Comparison of ENCODE assay signal across 8 mouse cellular contexts in genomic region chr8:87939308-87939936, GRCm38 (mm10). TPM values are rescaled to one million over a fixed set of nuclear protein-coding genes. Genes with fewer than 3 reads are reported as not detected.
DNase-seq lines count a peak whose midpoint lies in the region; ATAC-seq and TF ChIP-seq lines count a peak whose summit lies in the region.
"Had no signal": no experiment of that assay in that cellular context is flagged by ENCODE, and none has a peak within 500 bp of the region (broad histone marks: within the 10 kb centered on the region; RNA-seq: fewer than 3 reads in every experiment).

No protein-coding gene starts in this region.

- no peak for DNase-seq in liver, postnatal 0 days
- no peak for DNase-seq in intestine, embryonic 14.5 days (ENCODE audit: low spot score)
- DNase-seq in cerebellum, postnatal 36 days, result no peak
- no peak for DNase-seq in kidney, postnatal 25 days
- DNase-seq: thymus, postnatal 4 days had no signal

- H3K9ac ChIP-seq in liver, embryonic 12.5 days, result no peak overlapping the region
- H3K9ac ChIP-seq in liver, postnatal 0 days (replicated peaks), result no peak overlapping the region
- 0 out of 2 replicates have a peak overlapping the region, but pooled peaks have one; percentile 23 for H3K9ac ChIP-seq in embryonic facial prominence, embryonic 15.5 days
- peak overlapping the region; percentile 17; the same call in 1 of the 2 replicates for H3K9ac ChIP-seq in intestine, embryonic 14.5 days (ENCODE audit: low read length)
- no peak overlapping the region for H3K9ac ChIP-seq in neural tube, embryonic 15.5 days (replicated peaks)

- TF ChIP-seq CTCF in liver, postnatal 0 days (IDR thresholded peaks at IDR 0.05; ENCODE audit: low read depth), result no peak

- H3K4me2 ChIP-seq in liver, embryonic 12.5 days, result peak overlapping the region; percentile 33
- H3K4me2 ChIP-seq in liver, postnatal 0 days (ENCODE audit: low read depth, low read length), result no peak overlapping the region
- peak overlapping the region; percentile 65 for H3K4me2 ChIP-seq in embryonic facial prominence, embryonic 15.5 days (replicated peaks)
- H3K4me2 ChIP-seq in intestine, embryonic 14.5 days (ENCODE audit: low read length), result peak overlapping the region; percentile 61
- peak overlapping the region; percentile 49 for H3K4me2 ChIP-seq in neural tube, embryonic 15.5 days

- no peak for ATAC-seq in liver, embryonic 12.5 days
- no peak for ATAC-seq in liver, postnatal 0 days
- no peak for ATAC-seq in embryonic facial prominence, embryonic 15.5 days (ENCODE audit: insufficient number of reproducible peaks, low FRiP score, low TSS enrichment, low read depth)
- no peak for ATAC-seq in intestine, embryonic 14.5 days (replicated peaks; ENCODE audit: low FRiP score, low TSS enrichment, low read depth)
- ATAC-seq in neural tube, embryonic 15.5 days (ENCODE audit: low FRiP score), result no peak

- H3K9me3 ChIP-seq in liver, embryonic 12.5 days (replicated peaks), result no peaks in the 10 kb centered on the region
- no peaks in the 10 kb centered on the region for H3K9me3 ChIP-seq in liver, postnatal 0 days (ENCODE audit: low read length)
- H3K9me3 ChIP-seq in embryonic facial prominence, embryonic 15.5 days (replicated peaks), result no peaks in the 10 kb centered on the region
- H3K9me3 ChIP-seq in intestine, embryonic 14.5 days (ENCODE audit: control insufficient read depth, low read length), result no peaks in the 10 kb centered on the region
- no peaks in the 10 kb centered on the region for H3K9me3 ChIP-seq in neural tube, embryonic 15.5 days (replicated peaks)

- H3K27me3 ChIP-seq in liver, embryonic 12.5 days (replicated peaks), result peaks cover 25% of the 10 kb centered on the region
- peaks cover 6% of the 10 kb centered on the region; the same call in 1 of the 2 replicates for H3K27me3 ChIP-seq in liver, postnatal 0 days (ENCODE audit: insufficient read depth, low read length)
- no peaks in the 10 kb centered on the region for H3K27me3 ChIP-seq in embryonic facial prominence, embryonic 15.5 days
- H3K27me3 ChIP-seq in intestine, embryonic 14.5 days (replicated peaks; ENCODE audit: control insufficient read depth, insufficient read depth, low read length), result no peaks in the 10 kb centered on the region
- H3K27me3 ChIP-seq in neural tube, embryonic 15.5 days (replicated peaks), result no peaks in the 10 kb centered on the region

- no peak for TF ChIP-seq EP300 in liver, postnatal 0 days (IDR thresholded peaks at IDR 0.05; ENCODE audit: low read depth)

- H3K4me3 ChIP-seq in liver, embryonic 12.5 days, result no peak overlapping the region
- no peak overlapping the region for H3K4me3 ChIP-seq in liver, postnatal 0 days (ENCODE audit: low read depth, low read length)
- peak overlapping the region; percentile 32 for H3K4me3 ChIP-seq in embryonic facial prominence, embryonic 15.5 days (replicated peaks)
- H3K4me3 ChIP-seq in intestine, embryonic 14.5 days (ENCODE audit: low read depth, low read length), result peak overlapping the region; percentile 25
- no peak overlapping the region for H3K4me3 ChIP-seq in neural tube, embryonic 15.5 days (replicated peaks)

- WGBS in liver, embryonic 12.5 days (ENCODE audit: insufficient replicate concordance), result 13% methylated on average over 8 of the region's 8 CpGs
- WGBS in liver, postnatal 0 days (ENCODE audit: insufficient replicate concordance), result 19% methylated on average over 8 of the region's 8 CpGs
- 8% methylated on average over 8 of the region's 8 CpGs for WGBS in embryonic facial prominence, embryonic 15.5 days
- WGBS in intestine, embryonic 14.5 days, result 14% methylated on average over 8 of the region's 8 CpGs
- 12% methylated on average over 7 of the region's 8 CpGs for WGBS in neural tube, embryonic 15.5 days

- peaks cover 16% of the 10 kb centered on the region for H3K4me1 ChIP-seq in liver, embryonic 12.5 days
- peaks cover 7% of the 10 kb centered on the region for H3K4me1 ChIP-seq in liver, postnatal 0 days (ENCODE audit: insufficient read depth)
- peaks cover 55% of the 10 kb centered on the region for H3K4me1 ChIP-seq in embryonic facial prominence, embryonic 15.5 days
- peaks cover 43% of the 10 kb centered on the region for H3K4me1 ChIP-seq in intestine, embryonic 14.5 days (replicated peaks; ENCODE audit: control insufficient read depth, insufficient read depth, low read length)
- peaks cover 63% of the 10 kb centered on the region for H3K4me1 ChIP-seq in neural tube, embryonic 15.5 days

- H3K36me3 ChIP-seq in liver, embryonic 12.5 days, result no peaks in the 10 kb centered on the region
- H3K36me3 ChIP-seq in liver, postnatal 0 days (replicated peaks; ENCODE audit: insufficient read depth, low read length), result no peaks in the 10 kb centered on the region
- H3K36me3 ChIP-seq in embryonic facial prominence, embryonic 15.5 days, result no peaks in the 10 kb centered on the region
- no peaks in the 10 kb centered on the region for H3K36me3 ChIP-seq in intestine, embryonic 14.5 days (ENCODE audit: control insufficient read depth, insufficient read depth, low read length)
- no peaks in the 10 kb centered on the region for H3K36me3 ChIP-seq in neural tube, embryonic 15.5 days

- H3K27ac ChIP-seq in liver, embryonic 12.5 days, result no peak overlapping the region
- H3K27ac ChIP-seq in liver, postnatal 0 days (ENCODE audit: low read depth), result no peak overlapping the region
- H3K27ac ChIP-seq in embryonic facial prominence, embryonic 15.5 days (replicated peaks), result peak overlapping the region; percentile 89
- H3K27ac ChIP-seq in intestine, embryonic 14.5 days (ENCODE audit: low read depth), result peak overlapping the region; percentile 83
- peak overlapping the region; percentile 73 for H3K27ac ChIP-seq in neural tube, embryonic 15.5 days (replicated peaks)

RNA-seq across cellular contexts. Expression of gene Zfp423, which starts 20.0 kb away (rescaled TPM):
- polyA plus RNA-seq in liver, embryonic 12.5 days (2016; fragmentation: Nextera tagmentation; extraction: Ambion mirVana), result 2.1 and 2.5 TPM in 2 replicates
- polyA plus RNA-seq in liver, postnatal 0 days (2015; fragmentation: Nextera tagmentation; extraction: Ambion mirVana), result 0.31 and 0.36 TPM in 2 replicates
- polyA plus RNA-seq in embryonic facial prominence, embryonic 15.5 days (2015; fragmentation: Nextera tagmentation; extraction: Ambion mirVana), result 20.5 and 21.0 TPM in 2 replicates
- polyA plus RNA-seq in intestine, embryonic 14.5 days (2014; fragmentation: Nextera tagmentation; extraction: Ambion mirVana), result 8.7 and 10.5 TPM in 2 replicates
- 16.5 and 18.5 TPM in 2 replicates for polyA plus RNA-seq in neural tube, embryonic 15.5 days (2015; fragmentation: Nextera tagmentation; extraction: Ambion mirVana)

Comparison
In these comparisons a context has a peak if more than half of its experiments do, and no peak if none do; other contexts are left out.
1. H3K27ac ChIP-seq: peak in embryonic facial prominence, embryonic 15.5 days (single experiment), intestine, embryonic 14.5 days (single experiment) and neural tube, embryonic 15.5 days (single experiment); none in liver, embryonic 12.5 days (single experiment) and liver, postnatal 0 days (single experiment).
2. H3K4me3 ChIP-seq: peak in embryonic facial prominence, embryonic 15.5 days (single experiment) and intestine, embryonic 14.5 days (single experiment); none in liver, embryonic 12.5 days (single experiment), liver, postnatal 0 days (single experiment) and neural tube, embryonic 15.5 days (single experiment).
3. H3K9ac ChIP-seq: peak in embryonic facial prominence, embryonic 15.5 days (single experiment) and intestine, embryonic 14.5 days (single experiment); none in liver, embryonic 12.5 days (single experiment), liver, postnatal 0 days (single experiment) and neural tube, embryonic 15.5 days (single experiment).